Mouse (Mus musculus) erythroblast, embryonic 14.5 days (primary cell): Measurements from ENCODE around the gene Hsp90ab1.

ENCODE experiments used
- GATA1 ChIP-seq: IDR thresholded peaks from 2 replicates; pipeline ENCODE4 v1.6.1; 2012; ENCODE audit warnings: low read length, inconsistent platforms, mixed read lengths
- TAL1 ChIP-seq: IDR thresholded peaks from 3 replicates; pipeline ENCODE4 v1.6.1; 2012; ENCODE audit warnings: low read length, inconsistent platforms, mixed read lengths

DNA sequence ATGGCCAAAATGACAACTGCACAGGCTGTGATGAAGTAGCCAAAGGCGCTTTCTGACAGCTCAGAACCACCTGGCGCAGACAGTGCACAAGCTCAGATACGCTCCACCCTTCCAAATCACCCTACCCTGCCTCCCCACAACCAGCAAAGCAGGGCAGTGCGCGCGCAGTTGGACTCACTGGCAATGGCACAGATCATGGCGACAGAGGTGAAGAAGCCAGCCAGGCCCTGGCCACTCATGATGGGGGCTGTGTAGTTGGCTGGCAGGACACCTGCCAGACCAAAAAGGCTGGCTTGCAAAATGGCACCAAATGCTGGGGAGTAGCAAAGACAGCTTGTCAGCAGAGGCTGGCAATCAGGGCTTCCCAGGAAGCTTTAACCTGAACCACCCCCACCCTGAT is 16.2 kb upstream of the Hsp90ab1 start:
- TF ChIP-seq TAL1, result no peak
- no peak for TF ChIP-seq GATA1
